Mouse (Mus musculus): ENCODE measurements around the gene Olfr568. TPM values are rescaled to one million over a fixed set of nuclear protein-coding genes. Genes with fewer than 3 reads are reported as not detected.

Olfr568 gene
- polyA plus RNA-seq, 1 experiment from 2014 or later = not detected

GRCm38 (mm10) chr7:102927105-102927504 is 50.2 kb downstream of the Olfr568 start:
- Histone ChIP-seq H3K27me3 (ENCODE audit: control insufficient read depth, insufficient read depth, low read length) (no peaks in the 10 kb centered on the region), H3K9ac (ENCODE audit: low read length) (no peak overlapping the region), H3K4me3 (ENCODE audit: low read length) (no peak overlapping the region), H3K9me3 (replicated peaks; ENCODE audit: control insufficient read depth, low read length) (no peaks in the 10 kb centered on the region), H3K4me1 (ENCODE audit: control insufficient read depth, insufficient read depth, low read length) (no peaks in the 10 kb centered on the region), H3K4me2 (ENCODE audit: low read depth, low read length) (no peak overlapping the region), H3K36me3 (ENCODE audit: control insufficient read depth, insufficient read depth) (no peaks in the 10 kb centered on the region), H3K27ac (ENCODE audit: low read length) (no peak overlapping the region)
- WGBS = 65% methylated on average over 3 of the region's 3 CpGs
- ATAC-seq (replicated peaks; ENCODE audit: extremely low read depth, insufficient read depth, low FRiP score) = no peak

Other genes with a start within 250 kb of the Olfr568 start
- not detected in 2 replicates for gene Olfr554, start 238.7 kb upstream of the Olfr568 start, polyA plus RNA-seq (2015; fragmentation: Nextera tagmentation; extraction: Ambion mirVana)
- not detected in 2 replicates for gene Olfr555, start 218.3 kb upstream of the Olfr568 start, polyA plus RNA-seq (2015; fragmentation: Nextera tagmentation; extraction: Ambion mirVana)
- not detected in 2 replicates for gene Olfr556, start 212.2 kb upstream of the Olfr568 start, polyA plus RNA-seq (2015; fragmentation: Nextera tagmentation; extraction: Ambion mirVana)
- gene Trim68, start 189.8 kb upstream of the Olfr568 start, polyA plus RNA-seq (2015; fragmentation: Nextera tagmentation; extraction: Ambion mirVana) = 12.3 and 12.4 TPM in 2 replicates
- gene Olfr557, start 181.2 kb upstream of the Olfr568 start, polyA plus RNA-seq (2015; fragmentation: Nextera tagmentation; extraction: Ambion mirVana) = not detected in 2 replicates
- gene Olfr558, start 174.9 kb upstream of the Olfr568 start, polyA plus RNA-seq (2015; fragmentation: Nextera tagmentation; extraction: Ambion mirVana) = 1.3 and 1.5 TPM in 2 replicates
- gene Olfr33, start 158.1 kb upstream of the Olfr568 start, polyA plus RNA-seq (2015; fragmentation: Nextera tagmentation; extraction: Ambion mirVana) = not detected in 2 replicates
- gene Olfr559, start 149.6 kb upstream of the Olfr568 start, polyA plus RNA-seq (2015; fragmentation: Nextera tagmentation; extraction: Ambion mirVana) = not detected in 2 replicates
- 0.07 TPM in 1 of 2 replicates, not detected in the other for gene Olfr560, start 117.8 kb upstream of the Olfr568 start, polyA plus RNA-seq (2015; fragmentation: Nextera tagmentation; extraction: Ambion mirVana)
- gene Olfr78, start 117.7 kb upstream of the Olfr568 start, polyA plus RNA-seq (2015; fragmentation: Nextera tagmentation; extraction: Ambion mirVana) = 0.14 and 0.39 TPM in 2 replicates
- not detected in 2 replicates for gene Olfr561, start 105.9 kb upstream of the Olfr568 start, polyA plus RNA-seq (2015; fragmentation: Nextera tagmentation; extraction: Ambion mirVana)
- gene Olfr564, start 73.6 kb upstream of the Olfr568 start, polyA plus RNA-seq (2015; fragmentation: Nextera tagmentation; extraction: Ambion mirVana) = not detected in 2 replicates
- not detected in 2 replicates for gene Olfr566, start 18.4 kb upstream of the Olfr568 start, polyA plus RNA-seq (2015; fragmentation: Nextera tagmentation; extraction: Ambion mirVana)
- gene Olfr569, start 13.8 kb downstream of the Olfr568 start, polyA plus RNA-seq (2015; fragmentation: Nextera tagmentation; extraction: Ambion mirVana) = not detected in 2 replicates
- not detected in 2 replicates for gene Olfr570, start 17.5 kb downstream of the Olfr568 start, polyA plus RNA-seq (2015; fragmentation: Nextera tagmentation; extraction: Ambion mirVana)
- not detected in 2 replicates for gene Olfr571, start 40.4 kb downstream of the Olfr568 start, polyA plus RNA-seq (2015; fragmentation: Nextera tagmentation; extraction: Ambion mirVana)
- not detected in 2 replicates for gene Olfr572, start 47.3 kb downstream of the Olfr568 start, polyA plus RNA-seq (2015; fragmentation: Nextera tagmentation; extraction: Ambion mirVana)
- gene Olfr573-ps1, start 65.5 kb downstream of the Olfr568 start, polyA plus RNA-seq (2015; fragmentation: Nextera tagmentation; extraction: Ambion mirVana) = not detected in 2 replicates
- gene Olfr574, start 71.3 kb downstream of the Olfr568 start, polyA plus RNA-seq (2015; fragmentation: Nextera tagmentation; extraction: Ambion mirVana) = not detected in 2 replicates
- not detected in 2 replicates for gene Olfr575, start 81.7 kb downstream of the Olfr568 start, polyA plus RNA-seq (2015; fragmentation: Nextera tagmentation; extraction: Ambion mirVana)
- not detected in 2 replicates for gene Olfr576, start 85.5 kb downstream of the Olfr568 start, polyA plus RNA-seq (2015; fragmentation: Nextera tagmentation; extraction: Ambion mirVana)
- not detected in 2 replicates for gene Olfr577, start 98.8 kb downstream of the Olfr568 start, polyA plus RNA-seq (2015; fragmentation: Nextera tagmentation; extraction: Ambion mirVana)
- gene Olfr578, start 112.2 kb downstream of the Olfr568 start, polyA plus RNA-seq (2015; fragmentation: Nextera tagmentation; extraction: Ambion mirVana) = not detected in 2 replicates
- not detected in 2 replicates for gene Olfr582, start 160.9 kb downstream of the Olfr568 start, polyA plus RNA-seq (2015; fragmentation: Nextera tagmentation; extraction: Ambion mirVana)
- gene Olfr583, start 174.2 kb downstream of the Olfr568 start, polyA plus RNA-seq (2015; fragmentation: Nextera tagmentation; extraction: Ambion mirVana) = not detected in 2 replicates
- gene Olfr584, start 204.8 kb downstream of the Olfr568 start, polyA plus RNA-seq (2015; fragmentation: Nextera tagmentation; extraction: Ambion mirVana) = not detected in 2 replicates
- not detected in 2 replicates for gene Olfr585, start 220.6 kb downstream of the Olfr568 start, polyA plus RNA-seq (2015; fragmentation: Nextera tagmentation; extraction: Ambion mirVana)
- not detected in 2 replicates for gene Olfr586, start 248.5 kb downstream of the Olfr568 start, polyA plus RNA-seq (2015; fragmentation: Nextera tagmentation; extraction: Ambion mirVana)